Mouse (Mus musculus) C2C12 (cell line): Measurements from ENCODE around the gene Golga1. TPM values are rescaled to one million over a fixed set of nuclear protein-coding genes. Genes with fewer than 3 reads are reported as not detected.
A peak's percentile ranks its signal among the peaks of the same experiment; 100 is the strongest.

ENCODE experiments used
- H3K27me3 ChIP-seq: one replicate; pipeline ENCODE4 v1.6.1; 2011; ENCODE audit not compliant: control insufficient read depth, insufficient read depth, insufficient read length
- H3K36me3 ChIP-seq: one replicate; pipeline ENCODE4 v1.6.1; 2011; ENCODE audit not compliant: control insufficient read depth, insufficient read depth
- H3K4me3 ChIP-seq: one replicate; pipeline ENCODE4 v1.5.1; 2011; ENCODE audit warnings: mild to moderate bottlenecking, control low read depth; ENCODE audit not compliant: poor library complexity, insufficient read depth, severe bottlenecking
- H3K79me2 ChIP-seq: one replicate; pipeline ENCODE4 v1.6.1; 2011; ENCODE audit not compliant: control insufficient read depth, insufficient read depth
- H3K79me3 ChIP-seq: one replicate; pipeline ENCODE4 v1.6.1; 2011; ENCODE audit warnings: low read depth, control low read depth
- H3ac ChIP-seq: one replicate; pipeline ENCODE3; 2011; ENCODE audit warnings: low read depth; ENCODE audit not compliant: control insufficient read depth, insufficient read length
- CEBPB ChIP-seq: IDR thresholded peaks from one replicate; pipeline ENCODE4 v1.6.1; 2011; ENCODE audit warnings: low read depth, mild to moderate bottlenecking, control low read depth, moderate library complexity
- CTCF ChIP-seq: IDR thresholded peaks from one replicate; pipeline ENCODE4 v1.5.1; 2011; ENCODE audit not compliant: control insufficient read depth, insufficient read depth, insufficient read length
- FOSL1 ChIP-seq: IDR thresholded peaks from one replicate; pipeline ENCODE4 v1.8.0; 2011; ENCODE audit warnings: mild to moderate bottlenecking, low read length; ENCODE audit not compliant: poor library complexity, insufficient read depth, severe bottlenecking
- MAX ChIP-seq: IDR thresholded peaks from one replicate; pipeline ENCODE4 v1.6.1; 2011; ENCODE audit warnings: mild to moderate bottlenecking, control low read depth
- MYOD1 ChIP-seq: IDR thresholded peaks from one replicate; pipeline ENCODE4 v1.6.1; 2011; ENCODE audit warnings: low read depth; ENCODE audit not compliant: control insufficient read depth, insufficient read length
- MYOG ChIP-seq: IDR thresholded peaks from one replicate; pipeline ENCODE4 v1.6.1; 2011; ENCODE audit not compliant: control insufficient read depth, insufficient read length; ENCODE audit errors: extremely low read depth
- USF1 ChIP-seq: IDR thresholded peaks from one replicate; pipeline ENCODE4 v1.6.1; 2011; ENCODE audit warnings: low read depth, mild to moderate bottlenecking, control low read depth, moderate library complexity
- polyA plus RNA-seq: library from polyadenylated mRNA; unstranded; fragments of >200 nt; fragmentation: generic; extraction: Trizol; gene quantifications from one replicate; pipeline ENCODE4 v1.2.1, GENCODE M21; 2012; ENCODE audit warnings: missing spikeins

Golga1 gene
- polyA plus RNA-seq, 1 experiment = 4.1 TPM

DNA sequence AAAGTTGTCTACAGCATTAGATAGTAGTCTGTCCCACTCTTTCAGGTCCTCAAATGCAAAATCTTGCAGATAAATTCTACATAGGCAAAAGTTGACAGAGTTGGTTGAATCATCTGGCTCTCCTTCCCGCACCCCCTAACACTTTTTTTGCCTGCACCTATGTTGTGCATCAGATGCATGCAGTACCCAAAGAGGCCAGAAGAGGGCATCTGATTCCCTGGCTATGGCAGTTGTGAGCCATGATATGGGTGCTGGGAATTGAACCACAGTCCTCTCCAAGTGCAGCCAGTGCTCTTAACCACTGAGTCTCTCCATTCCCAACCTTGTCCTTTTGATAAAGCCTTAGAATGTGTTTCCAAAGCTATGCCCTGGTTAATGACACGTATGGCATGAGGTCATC lies 81.9 kb downstream of the Golga1 start:
- TF ChIP-seq MAX = no peak
- no peak for TF ChIP-seq FOSL1
- TF ChIP-seq CTCF = no peak
- no peak for TF ChIP-seq CEBPB
- TF ChIP-seq MYOG = no peak
- TF ChIP-seq USF1 = no peak
- TF ChIP-seq MYOD1 = no peak

DNA sequence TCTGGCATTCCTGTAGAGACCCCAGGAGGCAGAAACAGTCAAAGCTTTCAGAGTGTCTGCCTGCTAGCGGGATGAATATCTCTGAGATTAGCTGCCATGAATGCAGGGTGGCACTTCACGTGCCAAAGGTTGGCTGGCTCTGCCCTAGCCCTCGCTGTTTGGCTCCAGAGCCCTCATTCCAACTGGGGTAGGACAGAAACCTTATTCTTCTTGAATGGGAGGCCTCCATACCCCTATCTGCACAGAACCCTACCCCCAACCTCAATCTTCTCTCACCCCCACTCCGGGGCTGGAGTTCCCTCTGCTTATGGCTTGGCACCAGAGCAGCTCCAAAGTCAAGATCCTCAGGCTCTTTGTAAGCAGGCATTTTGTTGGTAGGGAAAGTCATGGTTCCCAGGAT lies 87.5 kb downstream of the Golga1 start:
- Histone ChIP-seq H3K36me3 (no peaks in the 10 kb centered on the region), H3K79me3 (no peaks in the 10 kb centered on the region), H3K79me2 (no peaks in the 10 kb centered on the region), H3K4me3 (no peak overlapping the region), H3K27me3 (no peaks in the 10 kb centered on the region), H3ac (no peak overlapping the region)
- TF ChIP-seq MYOD1 = no peak

More for the DNA sequence above, 81.9 kb downstream of the Golga1 start:
- Histone ChIP-seq H3K27me3 (no peaks in the 10 kb centered on the region), H3K4me3 (no peak overlapping the region), H3K79me2 (no peaks in the 10 kb centered on the region), H3ac (no peak overlapping the region), H3K36me3 (no peaks in the 10 kb centered on the region), H3K79me3 (no peaks in the 10 kb centered on the region)

GRCm38 (mm10) chr2:38975941-38976805 lies 89.2 kb downstream of the Golga1 start:
- H3K79me3 ChIP-seq = no peaks in the 10 kb centered on the region
- H3K4me3 ChIP-seq = no peak overlapping the region
- TF ChIP-seq CEBPB (no peak), MYOD1 (no peak), MAX (no peak), CTCF (no peak), MYOG (no peak), FOSL1 (no peak), USF1 (no peak)
- no peaks in the 10 kb centered on the region for H3K79me2 ChIP-seq
- H3ac ChIP-seq = no peak overlapping the region
- H3K36me3 ChIP-seq = no peaks in the 10 kb centered on the region
- no peaks in the 10 kb centered on the region for H3K27me3 ChIP-seq

- no peak overlapping the region for H3K4me3 ChIP-seq
- no peak for TF ChIP-seq MYOG
- no peak for TF ChIP-seq CEBPB
- no peak for TF ChIP-seq USF1
- no peak for TF ChIP-seq MYOD1
- TF ChIP-seq MAX = no peak
- no peak for TF ChIP-seq FOSL1
- no peak for TF ChIP-seq CTCF
- no peaks in the 10 kb centered on the region for H3K79me3 ChIP-seq
Measured at GRCm38 (mm10) chr2:38975181-38975580, 90.2 kb downstream of the Golga1 start.

DNA sequence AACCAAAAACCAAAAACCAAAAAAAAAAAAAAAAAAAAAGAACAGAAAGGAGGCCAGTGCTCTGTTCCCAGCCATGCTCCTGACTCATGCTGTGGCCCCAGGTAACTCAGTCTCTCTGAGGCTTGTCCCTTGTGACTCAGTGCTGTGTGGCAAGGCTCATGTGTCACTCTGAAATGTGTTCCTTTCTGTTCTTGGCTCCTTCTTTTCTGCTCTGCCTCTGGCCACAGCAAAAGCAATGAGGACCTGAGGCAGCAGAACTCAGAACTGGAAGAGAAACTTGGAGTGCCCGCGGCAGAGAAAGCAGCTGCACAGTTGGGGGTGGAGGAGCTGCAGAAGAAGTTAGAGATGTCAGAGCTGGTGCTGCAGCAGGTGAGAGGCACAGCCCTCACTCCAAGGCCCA lies 91.2 kb downstream of the Golga1 start:
- Histone ChIP-seq H3K36me3 (no peaks in the 10 kb centered on the region), H3K4me3 (no peak overlapping the region)
- TF ChIP-seq FOSL1 (peak; percentile 55), CTCF (no peak), CEBPB (peak; percentile 68)

More at GRCm38 (mm10) chr2:38975181-38975580, 90.2 kb downstream of the Golga1 start:
- no peaks in the 10 kb centered on the region for H3K27me3 ChIP-seq
- no peaks in the 10 kb centered on the region for H3K79me2 ChIP-seq
- H3ac ChIP-seq = no peak overlapping the region
- no peaks in the 10 kb centered on the region for H3K36me3 ChIP-seq

GRCm38 (mm10) chr2:38973701-38974100 lies 91.6 kb downstream of the Golga1 start:
- TF ChIP-seq MAX (no peak), USF1 (no peak), CTCF (no peak), CEBPB (no peak), MYOG (no peak), FOSL1 (no peak), MYOD1 (no peak)
- no peaks in the 10 kb centered on the region for H3K27me3 ChIP-seq
- H3ac ChIP-seq = no peak overlapping the region
- no peaks in the 10 kb centered on the region for H3K79me2 ChIP-seq
- no peaks in the 10 kb centered on the region for H3K79me3 ChIP-seq
- H3K36me3 ChIP-seq = no peaks in the 10 kb centered on the region
- no peak overlapping the region for H3K4me3 ChIP-seq

More for the DNA sequence above, 91.2 kb downstream of the Golga1 start:
- Histone ChIP-seq H3K79me3 (no peaks in the 10 kb centered on the region), H3ac (no peak overlapping the region), H3K27me3 (no peaks in the 10 kb centered on the region), H3K79me2 (no peaks in the 10 kb centered on the region)
